Mouse (Mus musculus): ENCODE data around the gene Hsf5. TPM values are rescaled to one million over a fixed set of nuclear protein-coding genes. Genes with fewer than 3 reads are reported as not detected.

Gene Hsf5
- 0.01 and 0.02 TPM in 2 replicates for polyA plus RNA-seq (2012; rRNA removed)

GRCm38 (mm10) chr11:87616790-87617474, at the start of gene Hsf5:
TSS of gene Hsf5 (plus strand) at chr11:87617164.

GRCm38 (mm10) chr11:87568255-87568953, 48.6 kb upstream of the Hsf5 start, which contains the start of gene Sept4:
TSS of gene Sept4 (plus strand) at chr11:87568903.

GRCm38 (mm10) chr11:87591526-87592353, 25.2 kb upstream of the Hsf5 start, which contains the start of gene Mtmr4:
TSS of gene Mtmr4 (plus strand) at chr11:87592162.

GRCm38 (mm10) chr11:87662407-87662806, 45.4 kb downstream of the Hsf5 start, which contains the start of gene Rnf43:
TSS of gene Rnf43 (plus strand) at chr11:87662722.

Other genes with a start within 250 kb of the Hsf5 start
- 2.1 and 2.4 TPM in 2 replicates for gene Rad51c, start 212.2 kb upstream of the Hsf5 start, polyA plus RNA-seq (2012; rRNA removed)
- 0.08 and 0.12 TPM in 2 replicates for gene Tex14, start 212.1 kb upstream of the Hsf5 start, polyA plus RNA-seq (2012; rRNA removed)
- not detected in 2 replicates for gene Gm11492, start 50.5 kb upstream of the Hsf5 start, polyA plus RNA-seq (2012; rRNA removed)
- 12.1 and 13.3 TPM in 2 replicates for gene Sept4, start 48.3 kb upstream of the Hsf5 start, polyA plus RNA-seq (2012; rRNA removed)
- 6.6 and 7.2 TPM in 2 replicates for gene Mtmr4, start 25.0 kb upstream of the Hsf5 start, polyA plus RNA-seq (2012; rRNA removed)
- 4.0 and 5.3 TPM in 2 replicates for gene Rnf43, start 45.6 kb downstream of the Hsf5 start, polyA plus RNA-seq (2012; rRNA removed)
- gene Supt4a, start 120.4 kb downstream of the Hsf5 start, polyA plus RNA-seq (2012; rRNA removed) = 86.8 and 87.5 TPM in 2 replicates
- gene Tspoap1, start 143.4 kb downstream of the Hsf5 start, polyA plus RNA-seq (2012; rRNA removed) = 3.8 and 4.7 TPM in 2 replicates
- gene Mpo, start 176.4 kb downstream of the Hsf5 start, polyA plus RNA-seq (2012; rRNA removed) = 129 and 195 TPM in 2 replicates
- gene Lpo, start 211.1 kb downstream of the Hsf5 start, polyA plus RNA-seq (2012; rRNA removed) = not detected in 2 replicates
- gene Mks1, start 236.1 kb downstream of the Hsf5 start, polyA plus RNA-seq (2012; rRNA removed) = 2.4 and 3.0 TPM in 2 replicates

Measured in liver, embryonic 18 days (tissue).